Comparison of ENCODE assay signal across 7 mouse cellular contexts in genomic region chr15:84715132-84715531, GRCm38 (mm10). TPM values are rescaled to one million over a fixed set of nuclear protein-coding genes. Genes with fewer than 3 reads are reported as not detected.
DNase-seq lines count a peak whose midpoint lies in the region; ATAC-seq and TF ChIP-seq lines count a peak whose summit lies in the region.

No protein-coding gene starts in this region.

- DNase-seq in lung, adult 2 months = no peak
- no peak for DNase-seq in forebrain, embryonic 14.5 days (ENCODE audit: low spot score)
- DNase-seq in limb, embryonic 14.5 days (ENCODE audit: low spot score) = no peak
- DNase-seq in retina, postnatal 1 day = no peak
- no peak for DNase-seq in gastrocnemius, postnatal 10 days

- TF ChIP-seq CTCF in lung, adult 2 months (IDR thresholded peaks at IDR 0.05; ENCODE audit: insufficient read depth, low read length) = no peak

- peak overlapping the region; percentile 91 for H3K27ac ChIP-seq in lung, embryonic 16.5 days (ENCODE audit: low read length)
- peak overlapping the region; percentile 15; the same call in 1 of the 2 replicates for H3K27ac ChIP-seq in forebrain, embryonic 14.5 days (ENCODE audit: low read depth, low read length)
- peak overlapping the region; percentile 59; the same call in 1 of the 2 replicates for H3K27ac ChIP-seq in limb, embryonic 14.5 days (replicated peaks; ENCODE audit: low read depth, low read length)
- peak overlapping the region; percentile 91 for H3K27ac ChIP-seq in stomach, embryonic 14.5 days (ENCODE audit: low read length)

- no peak for ATAC-seq in lung, embryonic 16.5 days (ENCODE audit: low read depth)
- no peak; the same call in 1 of the 2 replicates for ATAC-seq in forebrain, embryonic 14.5 days
- ATAC-seq in limb, embryonic 14.5 days (ENCODE audit: low FRiP score, low read depth) = 0 out of 2 replicates have a peak, but pooled peaks have one; percentile 7
- ATAC-seq in stomach, embryonic 14.5 days (ENCODE audit: insufficient number of reproducible peaks, insufficient read depth, low FRiP score, low read depth) = no peak

- H3K27me3 ChIP-seq in lung, embryonic 16.5 days (ENCODE audit: control insufficient read depth, insufficient read depth, low read depth, low read length) = no peaks in the 10 kb centered on the region
- H3K27me3 ChIP-seq in forebrain, embryonic 14.5 days (replicated peaks; ENCODE audit: control insufficient read depth, insufficient read depth, low read length) = peaks cover 14% of the 10 kb centered on the region
- 0 out of 2 replicates have a peak, but pooled peaks cover 4% of the 10 kb centered on the region for H3K27me3 ChIP-seq in limb, embryonic 14.5 days (ENCODE audit: control insufficient read depth, insufficient read depth, low read length)
- H3K27me3 ChIP-seq in stomach, embryonic 14.5 days (ENCODE audit: control insufficient read depth, insufficient read depth, low read length) = no peaks in the 10 kb centered on the region

- no peaks in the 10 kb centered on the region for H3K9me3 ChIP-seq in lung, embryonic 16.5 days (ENCODE audit: control insufficient read depth, low read length)
- no peaks in the 10 kb centered on the region for H3K9me3 ChIP-seq in forebrain, embryonic 14.5 days (replicated peaks; ENCODE audit: control insufficient read depth, low read length)
- H3K9me3 ChIP-seq in limb, embryonic 14.5 days (ENCODE audit: control insufficient read depth, low read length) = no peaks in the 10 kb centered on the region
- H3K9me3 ChIP-seq in stomach, embryonic 14.5 days (ENCODE audit: control insufficient read depth, low read depth, low read length) = no peaks in the 10 kb centered on the region

- peak overlapping the region; percentile 67 for H3K9ac ChIP-seq in lung, embryonic 16.5 days (ENCODE audit: low read length)
- peak overlapping the region; percentile 38 for H3K9ac ChIP-seq in forebrain, embryonic 14.5 days (ENCODE audit: low read length)
- peak overlapping the region; percentile 12 for H3K9ac ChIP-seq in limb, embryonic 14.5 days (ENCODE audit: low read depth, low read length, severe bottlenecking)
- no peak overlapping the region; the same call in 1 of the 2 replicates for H3K9ac ChIP-seq in stomach, embryonic 14.5 days (replicated peaks; ENCODE audit: low read depth, low read length)

- H3K4me3 ChIP-seq in lung, embryonic 16.5 days (ENCODE audit: low read length) = peak overlapping the region; percentile 33
- H3K4me3 ChIP-seq in lung, adult 2 months (replicated peaks; ENCODE audit: extremely low read depth, low read depth, low read length) = no peak overlapping the region
- H3K4me3 ChIP-seq in forebrain, embryonic 14.5 days (ENCODE audit: low read depth, low read length) = 0 out of 2 replicates have a peak overlapping the region, but pooled peaks have one; percentile 2
- H3K4me3 ChIP-seq in limb, embryonic 14.5 days (replicated peaks; ENCODE audit: low read length) = no peak overlapping the region; the same call in 1 of the 2 replicates
- H3K4me3 ChIP-seq in stomach, embryonic 14.5 days (ENCODE audit: low read depth, low read length) = peak overlapping the region; percentile 5; the same call in 1 of the 2 replicates

- no peaks in the 10 kb centered on the region for H3K36me3 ChIP-seq in lung, embryonic 16.5 days (ENCODE audit: control insufficient read depth, insufficient read depth, low read length)
- no peaks in the 10 kb centered on the region for H3K36me3 ChIP-seq in forebrain, embryonic 14.5 days (ENCODE audit: control insufficient read depth, insufficient read depth, low read length)
- H3K36me3 ChIP-seq in limb, embryonic 14.5 days (ENCODE audit: control insufficient read depth, insufficient read depth, low read length) = no peaks in the 10 kb centered on the region
- H3K36me3 ChIP-seq in stomach, embryonic 14.5 days (ENCODE audit: control insufficient read depth, insufficient read depth, low read length) = no peaks in the 10 kb centered on the region

- H3K4me2 ChIP-seq in lung, embryonic 16.5 days (ENCODE audit: low read depth, low read length) = peak overlapping the region; percentile 57
- peak overlapping the region; percentile 36 for H3K4me2 ChIP-seq in forebrain, embryonic 14.5 days (ENCODE audit: low read length)
- H3K4me2 ChIP-seq in limb, embryonic 14.5 days (replicated peaks; ENCODE audit: low read depth, low read length, severe bottlenecking) = peak overlapping the region; percentile 44
- peak overlapping the region; percentile 47 for H3K4me2 ChIP-seq in stomach, embryonic 14.5 days (replicated peaks; ENCODE audit: low read depth, low read length)

- no peak for TF ChIP-seq POLR2A in lung, adult 2 months (IDR thresholded peaks at IDR 0.05; ENCODE audit: borderline replicate concordance, extremely low read depth, low read depth, low read length)
- TF ChIP-seq POLR2A in limb, embryonic 14.5 days (IDR thresholded peaks at IDR 0.05; ENCODE audit: borderline replicate concordance, extremely low read depth, insufficient read depth, insufficient read length) = no peak

- H3K4me1 ChIP-seq in lung, embryonic 16.5 days (replicated peaks; ENCODE audit: control insufficient read depth, insufficient read depth, low read length) = peaks cover 18% of the 10 kb centered on the region
- H3K4me1 ChIP-seq in lung, adult 2 months (ENCODE audit: control insufficient read depth, insufficient read depth, low read length) = peaks cover 10% of the 10 kb centered on the region
- peaks cover 10% of the 10 kb centered on the region; the same call in 1 of the 2 replicates for H3K4me1 ChIP-seq in forebrain, embryonic 14.5 days (ENCODE audit: control insufficient read depth, insufficient read depth, low read length)
- peaks cover 15% of the 10 kb centered on the region for H3K4me1 ChIP-seq in limb, embryonic 14.5 days (ENCODE audit: control insufficient read depth, insufficient read depth, low read length)
- H3K4me1 ChIP-seq in stomach, embryonic 14.5 days (ENCODE audit: control insufficient read depth, insufficient read depth, low read length) = peaks cover 19% of the 10 kb centered on the region; the same call in 1 of the 2 replicates

- WGBS in lung, embryonic 16.5 days = 38% methylated on average over 11 of the region's 11 CpGs
- 28% methylated on average over 11 of the region's 11 CpGs for WGBS in lung, adult 2 months
- WGBS in forebrain, embryonic 14.5 days = 38% methylated on average over 11 of the region's 11 CpGs
- 42% methylated on average over 11 of the region's 11 CpGs for WGBS in limb, embryonic 14.5 days
- WGBS in stomach, embryonic 14.5 days = 35% methylated on average over 11 of the region's 11 CpGs

RNA-seq across cellular contexts. Expression of gene Arhgap8, which starts 4.7 kb away (rescaled TPM):
- polyA plus RNA-seq in lung, embryonic 16.5 days (2015; fragmentation: Nextera tagmentation; extraction: Ambion mirVana) = 26.4 and 27.6 TPM in 2 replicates
- 20.3 and 22.1 TPM in 2 replicates for polyA plus RNA-seq in lung, adult 2 months (2012; rRNA removed)
- 0.20 and 0.37 TPM in 2 replicates for polyA plus RNA-seq in forebrain, embryonic 14.5 days (2014; fragmentation: Nextera tagmentation; extraction: Ambion mirVana)
- 5.2 and 5.4 TPM in 2 replicates for polyA plus RNA-seq in limb, embryonic 14.5 days (2012; rRNA removed)
- 7.0 and 8.2 TPM in 2 replicates for polyA plus RNA-seq in limb, embryonic 14.5 days (2014; fragmentation: Nextera tagmentation; extraction: Ambion mirVana)
- 12.3 and 14.2 TPM in 2 replicates for polyA plus RNA-seq in stomach, embryonic 14.5 days (2014; fragmentation: Nextera tagmentation; extraction: Ambion mirVana)
- not detected for total RNA-seq in gastrocnemius, postnatal 10 days (2021)

RNA-seq across cellular contexts. Expression of gene Prr5, which starts 45.7 kb away (rescaled TPM):
- 18.1 and 18.3 TPM in 2 replicates for polyA plus RNA-seq in lung, embryonic 16.5 days (2015; fragmentation: Nextera tagmentation; extraction: Ambion mirVana)
- polyA plus RNA-seq in lung, adult 2 months (2012; rRNA removed) = 12.9 and 14.1 TPM in 2 replicates
- 9.0 and 10.5 TPM in 2 replicates for polyA plus RNA-seq in forebrain, embryonic 14.5 days (2014; fragmentation: Nextera tagmentation; extraction: Ambion mirVana)
- polyA plus RNA-seq in limb, embryonic 14.5 days (2012; rRNA removed) = 41.4 and 52.9 TPM in 2 replicates
- polyA plus RNA-seq in limb, embryonic 14.5 days (2014; fragmentation: Nextera tagmentation; extraction: Ambion mirVana) = 29.7 and 29.8 TPM in 2 replicates
- polyA plus RNA-seq in stomach, embryonic 14.5 days (2014; fragmentation: Nextera tagmentation; extraction: Ambion mirVana) = 29.0 and 34.8 TPM in 2 replicates
- 10 to 100 TPM; 12.3 to 12.7 TPM for total RNA-seq in gastrocnemius, postnatal 10 days (2021)

Comparison
In these comparisons a context has a peak if more than half of its experiments do, and no peak if none do; other contexts are left out.
1. H3K4me3 ChIP-seq: peak in lung, embryonic 16.5 days (single experiment), forebrain, embryonic 14.5 days (single experiment) and stomach, embryonic 14.5 days (single experiment); none in lung, adult 2 months (single experiment) and limb, embryonic 14.5 days (single experiment).
2. H3K27ac ChIP-seq: peak in every context shown above with its lines; median percentile 91 in lung, embryonic 16.5 days; 91 in stomach, embryonic 14.5 days; 59 in limb, embryonic 14.5 days; 15 in forebrain, embryonic 14.5 days.
3. Peak in every context shown above with its lines, with median percentiles within 50 percentile points of each other: H3K4me2 ChIP-seq.